Mouse (Mus musculus): ENCODE measurements around the gene Dcaf10. TPM values are rescaled to one million over a fixed set of nuclear protein-coding genes. Genes with fewer than 3 reads are reported as not detected.
"Not testable (repeated sequence)": the region's sequence is repeated elsewhere in the genome, so short reads cannot be mapped to it uniquely, and the experiment has no call there.

Dcaf10 gene
- total RNA-seq (2022): 10 to 100 TPM; 25.4 to 31.5 (median 27.6) TPM

- DNase-seq: peak; percentile 87
Measured at GRCm38 (mm10) chr4:45341669-45342249, at the start of gene Dcaf10. Dcaf10 (plus strand) TSS chr4:45342101.

DNA sequence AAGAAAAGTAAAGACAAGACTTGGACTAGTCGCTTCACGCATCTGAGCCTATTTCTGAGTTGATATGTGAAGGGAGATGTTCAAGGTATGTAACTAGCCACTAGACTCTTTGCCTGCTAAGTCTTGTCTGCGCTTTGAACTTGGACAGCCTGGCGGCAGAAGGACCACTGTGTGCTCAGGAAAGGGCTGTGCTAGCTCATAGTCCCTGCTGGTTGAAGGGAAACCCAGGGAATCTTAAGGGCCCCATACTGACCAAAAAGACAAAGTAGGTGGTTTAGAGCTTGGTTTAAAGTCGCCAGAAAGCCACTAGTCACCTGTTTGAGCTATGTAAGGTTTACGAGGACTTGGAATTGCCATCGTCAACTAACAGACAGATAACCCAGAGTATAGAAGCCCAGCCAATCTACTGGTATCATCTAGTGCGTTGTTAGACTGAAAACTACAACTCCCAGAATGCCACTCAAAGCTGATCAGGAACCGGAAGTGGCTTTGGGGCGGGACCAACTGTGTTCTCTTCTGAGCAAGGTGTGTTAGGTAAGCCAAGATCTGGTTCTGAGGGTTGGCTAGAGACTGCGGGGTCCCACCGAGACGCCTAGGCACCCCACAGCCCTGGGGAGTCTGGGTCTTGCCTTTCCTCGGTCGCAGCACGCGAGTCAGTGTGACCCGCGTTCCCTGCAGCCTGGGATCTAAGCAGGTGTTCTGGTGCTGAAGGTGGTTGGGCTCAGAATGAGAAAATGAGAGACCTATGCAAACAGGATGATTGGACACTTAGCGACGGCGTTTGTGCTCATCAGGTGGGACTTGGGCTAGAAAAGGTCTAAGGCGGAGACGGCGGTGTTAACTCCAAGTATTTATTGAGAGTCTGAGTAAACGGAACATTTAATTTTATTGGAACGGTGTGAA is 45.0 kb upstream of the Dcaf10 start, which contains the start of gene Trmt10b:
Gene Trmt10b (plus strand): TSS at position 466 of the 903 bp plus-strand sequence.
- DNase-seq: peak; percentile 45

GRCm38 (mm10) chr4:45305536-45305935 is 36.4 kb upstream of the Dcaf10 start:
- no peak for DNase-seq

GRCm38 (mm10) chr4:45308046-45308445 is 33.9 kb upstream of the Dcaf10 start:
- no peak for DNase-seq

- DNase-seq: no peak
Measured at GRCm38 (mm10) chr4:45308606-45309005, 33.3 kb upstream of the Dcaf10 start.

DNA sequence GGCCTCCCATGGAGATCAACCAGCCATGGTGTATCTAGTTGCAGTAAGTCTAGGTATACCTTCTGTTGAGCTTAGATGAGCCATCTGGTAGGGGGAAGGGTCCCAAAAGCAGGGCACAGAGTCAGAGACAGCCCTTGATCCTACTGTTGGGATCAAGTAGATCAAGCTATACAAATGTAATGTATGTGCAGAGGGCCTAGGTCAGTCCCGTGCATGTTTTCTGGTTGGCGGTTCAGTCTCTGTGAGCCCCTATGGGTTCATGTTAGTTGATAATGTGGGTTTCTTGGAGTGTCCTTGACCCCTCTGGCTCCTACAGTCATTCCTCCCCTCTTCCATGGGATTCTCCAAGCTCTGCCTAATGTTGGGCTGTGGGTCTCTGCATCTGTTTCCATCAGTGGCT is 30.8 kb upstream of the Dcaf10 start:
- DNase-seq: no peak

DNA sequence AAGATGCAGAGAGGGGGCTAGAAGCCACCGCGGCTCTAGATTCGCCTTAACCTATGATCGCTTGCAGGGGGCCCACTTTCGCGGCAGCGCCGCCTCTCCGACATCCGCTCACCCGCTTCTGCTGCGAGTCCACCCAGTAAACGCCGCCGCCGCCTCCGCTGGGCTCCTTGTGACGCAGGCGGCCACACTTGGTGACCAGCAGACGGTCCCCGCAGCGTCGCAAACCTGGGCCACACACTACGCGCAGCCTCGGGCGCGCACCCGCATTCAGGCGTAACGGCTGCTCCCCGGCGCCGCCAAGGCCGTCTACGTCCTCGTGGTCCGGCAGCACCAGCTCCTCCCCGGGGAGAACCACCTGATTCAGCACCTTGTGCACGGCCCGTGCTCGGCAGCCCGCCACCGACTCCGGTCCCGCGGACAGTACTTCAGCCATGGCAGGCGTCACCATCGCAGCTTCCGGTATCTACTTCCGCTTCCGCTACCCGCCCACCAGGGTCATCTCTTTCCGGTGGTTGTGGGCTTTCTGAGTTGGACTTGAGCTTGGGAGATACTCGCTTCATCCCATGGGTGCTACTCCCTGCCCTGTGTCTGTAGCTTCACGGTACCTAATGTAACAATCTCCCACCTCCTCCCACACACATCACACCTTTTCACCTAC is 21.6 kb upstream of the Dcaf10 start:
- DNase-seq: peak; percentile 79

DNA sequence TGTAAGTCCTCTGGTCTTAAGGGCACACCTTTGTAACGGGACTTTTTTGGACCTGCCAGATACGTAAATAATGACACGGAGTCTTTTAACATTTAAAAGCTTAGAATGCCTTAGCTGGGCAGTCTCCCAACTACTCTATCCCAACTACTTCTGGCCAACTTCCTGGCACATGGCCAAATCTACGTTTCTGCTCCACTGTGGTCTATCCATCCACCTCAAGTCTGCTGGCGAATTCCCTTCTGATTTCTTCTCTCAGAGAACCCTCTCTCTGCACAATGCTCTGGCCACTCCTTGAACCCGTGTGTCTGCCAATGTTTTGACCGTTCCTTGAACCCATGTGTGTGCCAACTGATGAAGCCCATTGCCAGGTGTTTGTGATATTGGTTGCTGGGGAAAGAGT is 10.8 kb upstream of the Dcaf10 start:
- no peak for DNase-seq

- no peak for DNase-seq
Measured at GRCm38 (mm10) chr4:45332466-45332865, 9.4 kb upstream of the Dcaf10 start.

- DNase-seq: no peak
Measured at GRCm38 (mm10) chr4:45341226-45341625, 675 bp upstream of the Dcaf10 start.

DNA sequence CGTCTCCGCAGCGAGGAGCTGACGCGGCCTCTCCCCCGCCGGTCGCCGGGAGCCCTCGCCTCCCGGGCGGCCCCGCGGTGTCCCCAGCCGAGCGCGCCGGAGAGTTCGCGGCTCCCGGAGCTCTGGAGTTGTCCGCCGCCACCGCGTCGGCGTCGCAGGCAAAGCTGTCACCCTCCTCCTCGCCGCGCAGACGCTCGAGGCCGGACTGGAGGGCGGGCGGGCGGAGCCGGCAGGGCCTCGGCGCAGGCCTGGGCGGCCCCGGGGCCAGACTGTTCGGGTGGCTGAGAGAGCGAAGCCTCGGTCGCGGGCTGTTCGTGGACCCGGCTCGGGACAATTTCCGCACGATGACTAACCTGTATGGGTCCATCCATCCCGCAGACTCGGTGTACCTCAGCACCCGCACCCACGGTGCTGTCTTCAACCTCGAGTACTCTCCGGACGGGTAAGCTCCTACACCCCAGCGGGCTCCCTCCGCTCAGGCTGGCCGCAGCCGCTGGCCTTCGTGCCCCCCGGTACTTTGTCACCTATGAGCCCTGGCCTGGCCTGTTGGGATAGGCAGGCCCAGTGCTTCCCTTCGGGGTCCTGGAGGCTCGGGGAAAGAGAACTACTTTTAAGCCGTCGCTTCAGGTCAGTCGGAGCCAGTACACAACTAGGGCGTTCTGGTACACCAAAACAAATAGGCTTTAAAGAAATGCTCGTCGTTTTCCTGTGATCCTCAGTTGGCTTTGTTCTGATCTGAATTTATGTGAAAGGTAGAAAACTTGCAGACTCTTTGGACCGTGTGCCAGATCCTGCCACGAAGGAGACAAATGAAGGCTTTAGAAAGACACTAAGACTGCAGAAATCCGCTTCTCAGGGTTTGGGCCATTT is 620 bp downstream of the Dcaf10 start, which contains the start of gene Exosc3:
Gene Exosc3 (minus strand): TSS at position 447 of the 870 bp plus-strand sequence.
- DNase-seq: peak; percentile 27

DNA sequence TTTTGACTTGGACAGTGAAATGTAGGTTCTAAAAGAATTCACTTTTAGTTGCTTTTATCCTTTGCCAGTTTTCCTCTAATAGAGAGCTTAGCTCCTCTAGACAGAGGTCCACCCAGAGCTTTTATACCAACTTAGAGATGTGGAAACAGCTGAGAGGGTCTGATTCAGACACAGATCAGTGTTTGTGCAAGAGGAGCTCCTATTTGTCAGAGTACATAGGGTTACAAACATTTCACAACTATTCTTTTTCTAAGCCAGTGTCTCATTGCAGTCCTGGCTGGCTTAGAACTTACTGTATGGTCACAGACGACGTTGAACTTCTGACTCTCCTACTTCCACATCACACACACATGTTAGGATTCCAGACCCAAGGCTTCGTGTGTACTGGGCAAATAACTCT is 14.8 kb downstream of the Dcaf10 start:
- DNase-seq: no peak

GRCm38 (mm10) chr4:45371261-45371660 is 29.4 kb downstream of the Dcaf10 start:
- no peak for DNase-seq

GRCm38 (mm10) chr4:45374879-45375278 is 33.0 kb downstream of the Dcaf10 start:
- no peak for DNase-seq

GRCm38 (mm10) chr4:45376573-45376972 is 34.7 kb downstream of the Dcaf10 start:
- no peak for DNase-seq

DNA sequence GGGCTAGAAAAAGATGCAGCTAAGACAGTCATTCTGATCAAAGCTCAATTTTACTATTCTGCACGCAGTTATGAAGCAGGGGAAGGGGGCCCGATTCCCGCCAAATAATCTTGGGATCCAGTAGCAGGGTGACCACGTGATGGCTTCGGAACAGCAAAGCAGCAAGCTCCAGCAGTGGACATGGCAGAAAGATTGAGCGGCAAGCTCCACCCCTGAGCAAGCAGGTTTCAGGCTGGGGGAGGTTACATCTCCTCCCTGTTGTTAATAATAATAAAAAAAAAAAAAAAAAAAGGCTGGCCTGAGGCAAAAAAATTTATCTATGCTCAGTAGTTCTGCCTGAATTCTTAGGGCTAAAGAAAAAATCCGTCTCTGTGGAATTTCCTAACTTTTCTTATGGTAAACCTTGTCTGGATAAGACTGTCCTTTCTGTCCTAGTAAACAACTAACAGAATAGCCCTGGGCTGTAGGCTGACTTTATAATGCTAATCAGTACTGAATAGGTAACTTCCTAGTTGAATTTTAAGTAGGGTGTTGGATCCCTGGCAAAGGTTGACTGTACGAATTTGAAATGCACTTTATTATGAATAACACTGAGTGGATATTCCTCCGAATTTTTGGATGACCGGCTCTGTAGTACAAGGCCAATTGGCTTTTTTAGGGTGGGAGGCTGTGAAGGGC is 39.1 kb downstream of the Dcaf10 start:
- DNase-seq: not testable (repeated sequence)

- DNase-seq: not testable (repeated sequence)
Measured at GRCm38 (mm10) chr4:45382133-45382532, 40.2 kb downstream of the Dcaf10 start.

DNA sequence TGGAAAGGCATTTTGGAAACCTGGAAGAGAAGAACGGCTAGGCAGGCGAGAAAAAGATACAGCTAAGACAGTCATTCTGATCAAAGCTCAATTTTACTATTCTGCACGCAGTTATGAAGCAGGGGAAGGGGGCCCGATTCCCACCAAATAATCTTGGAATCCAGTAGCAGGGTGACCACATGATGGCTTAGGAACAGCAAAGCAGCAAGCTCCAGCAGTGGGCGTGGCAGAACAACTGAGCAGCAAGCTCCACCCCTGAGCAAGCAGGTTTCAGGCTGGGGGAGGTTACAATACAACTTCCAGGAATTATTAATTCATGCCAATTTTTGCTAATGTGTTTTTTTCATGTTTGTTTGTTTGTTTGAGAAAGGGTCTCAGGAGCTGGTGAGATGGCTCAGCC is 45.4 kb downstream of the Dcaf10 start:
- not testable (repeated sequence) for DNase-seq

DNA sequence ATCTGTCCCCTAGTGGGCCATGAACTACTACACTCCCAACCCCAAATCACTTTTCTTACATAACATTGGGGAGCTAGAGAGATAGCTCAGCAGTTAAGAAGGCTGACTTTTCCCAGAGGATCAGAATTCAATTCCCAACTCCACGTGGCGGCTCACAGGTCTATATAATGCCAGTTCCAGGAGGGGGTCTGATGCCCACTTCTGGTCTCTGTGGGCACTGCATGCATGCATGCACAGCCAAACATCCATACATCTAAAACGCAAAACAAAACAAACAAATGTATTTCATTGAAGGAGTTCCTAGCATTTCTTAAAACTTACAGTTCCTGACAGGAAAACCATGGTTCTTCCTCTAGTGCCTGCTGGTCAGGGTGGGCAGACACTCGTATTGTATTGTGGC is 50.2 kb downstream of the Dcaf10 start:
- no peak for DNase-seq

- no peak for DNase-seq
Measured at GRCm38 (mm10) chr4:45392572-45392971, 50.7 kb downstream of the Dcaf10 start.

DNA sequence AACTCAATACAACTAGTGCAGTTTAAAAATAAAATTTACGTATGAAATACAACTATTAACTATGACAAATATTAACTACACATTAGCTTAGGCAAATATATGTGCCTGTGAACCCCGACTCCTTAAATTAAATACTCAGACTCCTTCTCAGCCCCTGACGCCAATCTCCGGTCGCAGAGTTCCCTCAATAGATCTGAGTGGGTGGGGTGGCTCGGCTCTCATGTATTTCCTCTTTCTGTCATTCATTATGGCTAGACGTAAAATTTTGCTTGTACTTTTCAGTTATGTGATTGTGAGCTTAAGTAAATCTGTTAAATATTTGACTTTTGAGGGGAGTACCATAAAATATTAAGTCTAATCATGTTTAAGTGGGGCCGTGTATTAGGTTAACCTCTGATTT is 51.1 kb downstream of the Dcaf10 start:
- DNase-seq: no peak

DNA sequence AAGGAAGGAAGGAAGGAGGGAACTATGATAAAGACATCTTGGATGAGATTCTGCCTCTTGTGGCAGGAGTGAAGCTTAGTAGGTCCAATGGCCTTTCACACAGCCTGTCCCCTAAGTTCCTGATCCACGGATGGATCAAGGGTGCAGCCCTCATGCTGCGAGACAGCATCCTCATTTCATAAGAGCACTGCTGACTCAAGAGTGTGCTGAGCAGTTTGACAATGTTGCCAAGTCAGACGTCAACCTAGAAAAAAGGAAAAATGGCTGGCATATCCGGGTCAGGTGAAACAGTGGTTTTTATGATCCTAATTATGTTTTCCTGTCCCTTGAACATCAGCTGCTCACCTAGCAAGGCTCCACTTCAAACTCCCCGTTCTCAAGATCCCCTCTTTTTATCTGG is 51.8 kb downstream of the Dcaf10 start:
- DNase-seq: no peak

Data from adrenal gland, adult 8-10 months (tissue).